Mouse (Mus musculus) liver, embryonic 14.5 days (tissue): Measurements from ENCODE around the gene Hyal1.

ENCODE experiments used
- CTCF ChIP-seq: IDR thresholded peaks from 2 replicates; pipeline ENCODE4 v1.5.1; 2016; ENCODE audit warnings: antibody characterized with exemption, low read depth, control low read depth
- EP300 ChIP-seq: IDR thresholded peaks from 2 replicates; pipeline ENCODE4 v1.6.1; 2016; ENCODE audit warnings: antibody characterized with exemption, low read depth

- TF ChIP-seq CTCF = no peak
- no peak for TF ChIP-seq EP300
Measured at GRCm38 (mm10) chr9:107578587-107578986, 1.9 kb downstream of the Hyal1 start, which contains the start of gene Naa80.
